Mouse (Mus musculus) intestine, embryonic 16.5 days (tissue): Measurements from ENCODE around the gene Mettl11b. TPM values are rescaled to one million over a fixed set of nuclear protein-coding genes. Genes with fewer than 3 reads are reported as not detected.

Experiments used
- ATAC-seq: fragments of 200-750 bp; cut with Nextera tagmentation; 2 replicates; pipeline ENCODE4 v1.8.0; 2017; ENCODE audit warnings: moderate TSS enrichment, moderate library complexity
- H3K27ac ChIP-seq: fragments of 300-500 bp; sonication (generic); 2 replicates; pipeline ENCODE4 v1.5.1; 2014; ENCODE audit warnings: mild to moderate bottlenecking, low read length
- H3K27me3 ChIP-seq: fragments of 300-500 bp; sonication (generic); replicated peaks from 2 replicates; pipeline ENCODE4 v1.6.1; 2014; ENCODE audit warnings: low read length, control low read depth, mixed read lengths; ENCODE audit not compliant: control insufficient read depth, insufficient read depth
- H3K36me3 ChIP-seq: fragments of 300-500 bp; sonication (generic); 2 replicates; pipeline ENCODE4 v1.6.1; 2014; ENCODE audit warnings: low read length, control low read depth; ENCODE audit not compliant: control insufficient read depth, insufficient read depth
- H3K4me1 ChIP-seq: fragments of 300-500 bp; sonication (generic); 2 replicates; pipeline ENCODE4 v1.6.1; 2014; ENCODE audit warnings: low read length, control low read depth, mixed read lengths; ENCODE audit not compliant: control insufficient read depth, insufficient read depth
- H3K4me2 ChIP-seq: fragments of 300-500 bp; sonication (generic); 2 replicates; pipeline ENCODE4 v1.6.1; 2014; ENCODE audit warnings: low read depth, low read length, control low read depth
- H3K4me3 ChIP-seq: fragments of 300-500 bp; sonication (generic); 2 replicates; pipeline ENCODE4 v1.5.1; 2014; ENCODE audit warnings: mild to moderate bottlenecking, low read length
- H3K9ac ChIP-seq: fragments of 300-500 bp; sonication (generic); 2 replicates; pipeline ENCODE4 v1.6.1; 2014; ENCODE audit warnings: low read depth, low read length
- H3K9me3 ChIP-seq: fragments of 300-500 bp; sonication (generic); 2 replicates; pipeline ENCODE4 v1.6.1; 2016; ENCODE audit warnings: low read length, control low read depth; ENCODE audit not compliant: control insufficient read depth
- WGBS: fragments of 180-500 bp; shearing (Covaris S2); extraction: QIAGEN DNeasy Blood & Tissue Kit; methylation state at CpG from one replicate; pipeline ENCODE4 v1.1.7; 2014; 5-methylcytosine and 5-hydroxymethylcytosine counted together
- polyA plus RNA-seq: library from polyadenylated mRNA; unstranded; fragments of >200 nt; fragmentation: Nextera tagmentation; extraction: Ambion mirVana; gene quantifications from 2 replicates; pipeline ENCODE4 v1.2.1, GENCODE M21; 2015

Gene Mettl11b
- polyA plus RNA-seq, 1 experiment from 2014 or later = not detected

GRCm38 (mm10) chr1:163657766-163658534 is 67.1 kb downstream of the Mettl11b start:
- Histone ChIP-seq H3K27ac (no peak overlapping the region), H3K36me3 (no peaks in the 10 kb centered on the region), H3K4me1 (no peaks in the 10 kb centered on the region), H3K4me2 (no peak overlapping the region), H3K4me3 (no peak overlapping the region), H3K27me3 (no peaks in the 10 kb centered on the region), H3K9me3 (no peaks in the 10 kb centered on the region), H3K9ac (no peak overlapping the region)
- 50% methylated on average over 7 of the region's 7 CpGs for WGBS
- no peak for ATAC-seq

- Histone ChIP-seq H3K4me1 (no peaks in the 10 kb centered on the region), H3K9ac (no peak overlapping the region), H3K27ac (no peak overlapping the region), H3K4me2 (no peak overlapping the region), H3K4me3 (no peak overlapping the region), H3K27me3 (no peaks in the 10 kb centered on the region), H3K36me3 (no peaks in the 10 kb centered on the region), H3K9me3 (no peaks in the 10 kb centered on the region)
- WGBS = 14% methylated on average over 2 of the region's 2 CpGs
- ATAC-seq = no peak
Observed at GRCm38 (mm10) chr1:163657056-163657455, 68.0 kb downstream of the Mettl11b start.

- H3K4me3 ChIP-seq = no peak overlapping the region
- no peaks in the 10 kb centered on the region for H3K27me3 ChIP-seq
- H3K4me2 ChIP-seq = no peak overlapping the region
- 89% methylated on average over 5 of the region's 5 CpGs for WGBS
- H3K9me3 ChIP-seq = no peaks in the 10 kb centered on the region
- no peak overlapping the region for H3K9ac ChIP-seq
- no peak overlapping the region for H3K27ac ChIP-seq
- no peaks in the 10 kb centered on the region for H3K36me3 ChIP-seq
- no peak for ATAC-seq
- H3K4me1 ChIP-seq = no peaks in the 10 kb centered on the region
Observed at GRCm38 (mm10) chr1:163656432-163656831, 68.6 kb downstream of the Mettl11b start.

Other genes with a start within 250 kb of the Mettl11b start
- 16.1 and 17.0 TPM in 2 replicates for gene Kifap3, start 54.4 kb upstream of the Mettl11b start, polyA plus RNA-seq
- gene Scyl3, start 203.9 kb upstream of the Mettl11b start, polyA plus RNA-seq = 12.9 and 14.2 TPM in 2 replicates